Mouse (Mus musculus): ENCODE results near the gene Fam217b. TPM values are rescaled to one million over a fixed set of nuclear protein-coding genes. Genes with fewer than 3 reads are reported as not detected.

The Fam217b gene
- polyA plus RNA-seq, 1 experiment from 2014 or later, result 6.6 TPM

- Histone ChIP-seq H3K27ac (ENCODE audit: low read length) (no peak overlapping the region), H3K4me1 (ENCODE audit: control insufficient read depth, insufficient read depth, low read length) (no peaks in the 10 kb centered on the region), H3K9me3 (replicated peaks; ENCODE audit: control insufficient read depth, low read length) (no peaks in the 10 kb centered on the region), H3K4me3 (ENCODE audit: low read length) (no peak overlapping the region), H3K36me3 (ENCODE audit: control insufficient read depth, insufficient read depth) (no peaks in the 10 kb centered on the region), H3K4me2 (ENCODE audit: low read depth, low read length) (no peak overlapping the region), H3K9ac (ENCODE audit: low read length) (no peak overlapping the region), H3K27me3 (ENCODE audit: control insufficient read depth, insufficient read depth, low read length) (0 out of 2 replicates have a peak, but pooled peaks cover 2% of the 10 kb centered on the region)
- no peak for ATAC-seq (replicated peaks; ENCODE audit: extremely low read depth, insufficient read depth, low FRiP score)
- WGBS, result 77% methylated on average over 4 of the region's 4 CpGs
Observed at GRCm38 (mm10) chr2:178428676-178429075, 14.4 kb downstream of the Fam217b start.

- Histone ChIP-seq H3K9ac (ENCODE audit: low read length) (no peak overlapping the region), H3K4me1 (ENCODE audit: control insufficient read depth, insufficient read depth, low read length) (no peaks in the 10 kb centered on the region)
- WGBS, result 69% methylated on average over 6 of the region's 6 CpGs
Observed at GRCm38 (mm10) chr2:178429426-178429825, 15.1 kb downstream of the Fam217b start.

GRCm38 (mm10) chr2:178430231-178430630 is 15.9 kb downstream of the Fam217b start, which contains the start of gene Cdh26:
TSS of gene Cdh26 (plus strand) at chr2:178430531.
- H3K4me1 ChIP-seq (ENCODE audit: control insufficient read depth, insufficient read depth, low read length), result no peaks in the 10 kb centered on the region
- H3K9ac ChIP-seq (ENCODE audit: low read length), result no peak within 1 kb of the TSS
- 0 out of 2 replicates have a peak, but pooled peaks cover 2% of the 10 kb centered on the region for H3K27me3 ChIP-seq (ENCODE audit: control insufficient read depth, insufficient read depth, low read length)
- 93% methylated on average over 4 of the region's 4 CpGs for WGBS
- no peak within 1 kb of the TSS for H3K4me2 ChIP-seq (ENCODE audit: low read depth, low read length)
- ATAC-seq (replicated peaks; ENCODE audit: extremely low read depth, insufficient read depth, low FRiP score), result no peak
- H3K9me3 ChIP-seq (replicated peaks; ENCODE audit: control insufficient read depth, low read length), result no peaks in the 10 kb centered on the region
- H3K27ac ChIP-seq (ENCODE audit: low read length), result no peak within 1 kb of the TSS
- no peaks in the 10 kb centered on the region for H3K36me3 ChIP-seq (ENCODE audit: control insufficient read depth, insufficient read depth)
- H3K4me3 ChIP-seq (ENCODE audit: low read length), result no peak within 1 kb of the TSS

More at GRCm38 (mm10) chr2:178429426-178429825, 15.1 kb downstream of the Fam217b start:
- Histone ChIP-seq H3K27me3 (ENCODE audit: control insufficient read depth, insufficient read depth, low read length) (0 out of 2 replicates have a peak, but pooled peaks cover 2% of the 10 kb centered on the region), H3K27ac (ENCODE audit: low read length) (no peak overlapping the region), H3K36me3 (ENCODE audit: control insufficient read depth, insufficient read depth) (no peaks in the 10 kb centered on the region), H3K4me3 (ENCODE audit: low read length) (no peak overlapping the region), H3K9me3 (replicated peaks; ENCODE audit: control insufficient read depth, low read length) (no peaks in the 10 kb centered on the region), H3K4me2 (ENCODE audit: low read depth, low read length) (no peak overlapping the region)
- no peak for ATAC-seq (replicated peaks; ENCODE audit: extremely low read depth, insufficient read depth, low FRiP score)

- Histone ChIP-seq H3K4me2 (ENCODE audit: low read depth, low read length) (no peak overlapping the region), H3K36me3 (ENCODE audit: control insufficient read depth, insufficient read depth) (no peaks in the 10 kb centered on the region)
- 69% methylated on average over 2 of the region's 2 CpGs for WGBS
Observed at GRCm38 (mm10) chr2:178433495-178433894, 19.2 kb downstream of the Fam217b start.

GRCm38 (mm10) chr2:178433903-178434302 is 19.6 kb downstream of the Fam217b start:
- Histone ChIP-seq H3K9me3 (replicated peaks; ENCODE audit: control insufficient read depth, low read length) (no peaks in the 10 kb centered on the region), H3K4me3 (ENCODE audit: low read length) (no peak overlapping the region), H3K27ac (ENCODE audit: low read length) (no peak overlapping the region), H3K36me3 (ENCODE audit: control insufficient read depth, insufficient read depth) (no peaks in the 10 kb centered on the region), H3K4me1 (ENCODE audit: control insufficient read depth, insufficient read depth, low read length) (no peaks in the 10 kb centered on the region), H3K4me2 (ENCODE audit: low read depth, low read length) (no peak overlapping the region), H3K9ac (ENCODE audit: low read length) (no peak overlapping the region), H3K27me3 (ENCODE audit: control insufficient read depth, insufficient read depth, low read length) (0 out of 2 replicates have a peak, but pooled peaks cover 2% of the 10 kb centered on the region)
- 73% methylated on average over 2 of the region's 2 CpGs for WGBS
- ATAC-seq (replicated peaks; ENCODE audit: extremely low read depth, insufficient read depth, low FRiP score), result no peak

More at GRCm38 (mm10) chr2:178433495-178433894, 19.2 kb downstream of the Fam217b start:
- Histone ChIP-seq H3K9me3 (replicated peaks; ENCODE audit: control insufficient read depth, low read length) (no peaks in the 10 kb centered on the region), H3K27me3 (ENCODE audit: control insufficient read depth, insufficient read depth, low read length) (0 out of 2 replicates have a peak, but pooled peaks cover 2% of the 10 kb centered on the region), H3K9ac (ENCODE audit: low read length) (no peak overlapping the region), H3K4me3 (ENCODE audit: low read length) (no peak overlapping the region), H3K4me1 (ENCODE audit: control insufficient read depth, insufficient read depth, low read length) (no peaks in the 10 kb centered on the region), H3K27ac (ENCODE audit: low read length) (no peak overlapping the region)
- no peak for ATAC-seq (replicated peaks; ENCODE audit: extremely low read depth, insufficient read depth, low FRiP score)

- H3K4me2 ChIP-seq (ENCODE audit: low read depth, low read length), result no peak overlapping the region
- H3K9me3 ChIP-seq (replicated peaks; ENCODE audit: control insufficient read depth, low read length), result no peaks in the 10 kb centered on the region
- ATAC-seq (replicated peaks; ENCODE audit: extremely low read depth, insufficient read depth, low FRiP score), result no peak
- WGBS, result 59% methylated on average over 9 of the region's 9 CpGs
- no peak overlapping the region for H3K27ac ChIP-seq (ENCODE audit: low read length)
- H3K4me1 ChIP-seq (ENCODE audit: control insufficient read depth, insufficient read depth, low read length), result no peaks in the 10 kb centered on the region
- H3K4me3 ChIP-seq (ENCODE audit: low read length), result no peak overlapping the region
- H3K27me3 ChIP-seq (ENCODE audit: control insufficient read depth, insufficient read depth, low read length), result no peaks in the 10 kb centered on the region
- H3K9ac ChIP-seq (ENCODE audit: low read length), result no peak overlapping the region
- no peaks in the 10 kb centered on the region for H3K36me3 ChIP-seq (ENCODE audit: control insufficient read depth, insufficient read depth)
Observed at GRCm38 (mm10) chr2:178437311-178437710, 23.0 kb downstream of the Fam217b start.

GRCm38 (mm10) chr2:178449386-178449785 is 35.1 kb downstream of the Fam217b start:
- Histone ChIP-seq H3K4me2 (ENCODE audit: low read depth, low read length) (no peak overlapping the region), H3K9me3 (replicated peaks; ENCODE audit: control insufficient read depth, low read length) (no peaks in the 10 kb centered on the region), H3K27me3 (ENCODE audit: control insufficient read depth, insufficient read depth, low read length) (no peaks in the 10 kb centered on the region), H3K4me3 (ENCODE audit: low read length) (no peak overlapping the region), H3K36me3 (ENCODE audit: control insufficient read depth, insufficient read depth) (no peaks in the 10 kb centered on the region), H3K27ac (ENCODE audit: low read length) (no peak overlapping the region), H3K9ac (ENCODE audit: low read length) (no peak overlapping the region), H3K4me1 (ENCODE audit: control insufficient read depth, insufficient read depth, low read length) (no peaks in the 10 kb centered on the region)
- no peak for ATAC-seq (replicated peaks; ENCODE audit: extremely low read depth, insufficient read depth, low FRiP score)
- WGBS, result 79% methylated on average over 4 of the region's 4 CpGs

- no peaks in the 10 kb centered on the region for H3K36me3 ChIP-seq (ENCODE audit: control insufficient read depth, insufficient read depth)
- no peaks in the 10 kb centered on the region for H3K9me3 ChIP-seq (replicated peaks; ENCODE audit: control insufficient read depth, low read length)
- 36% methylated on average over 2 of the region's 2 CpGs for WGBS
- no peaks in the 10 kb centered on the region for H3K4me1 ChIP-seq (ENCODE audit: control insufficient read depth, insufficient read depth, low read length)
- no peak overlapping the region for H3K4me3 ChIP-seq (ENCODE audit: low read length)
- H3K4me2 ChIP-seq (ENCODE audit: low read depth, low read length), result no peak overlapping the region
- no peak overlapping the region for H3K9ac ChIP-seq (ENCODE audit: low read length)
- no peak for ATAC-seq (replicated peaks; ENCODE audit: extremely low read depth, insufficient read depth, low FRiP score)
- H3K27me3 ChIP-seq (ENCODE audit: control insufficient read depth, insufficient read depth, low read length), result no peaks in the 10 kb centered on the region
- no peak overlapping the region for H3K27ac ChIP-seq (ENCODE audit: low read length)
Observed at GRCm38 (mm10) chr2:178450236-178450635, 35.9 kb downstream of the Fam217b start.

- no peaks in the 10 kb centered on the region for H3K4me1 ChIP-seq (ENCODE audit: control insufficient read depth, insufficient read depth, low read length)
- 62% methylated on average over 10 of the region's 10 CpGs for WGBS
- H3K27me3 ChIP-seq (ENCODE audit: control insufficient read depth, insufficient read depth, low read length), result no peaks in the 10 kb centered on the region
- no peak overlapping the region for H3K27ac ChIP-seq (ENCODE audit: low read length)
- no peak overlapping the region for H3K4me2 ChIP-seq (ENCODE audit: low read depth, low read length)
- no peaks in the 10 kb centered on the region for H3K9me3 ChIP-seq (replicated peaks; ENCODE audit: control insufficient read depth, low read length)
- no peak for ATAC-seq (replicated peaks; ENCODE audit: extremely low read depth, insufficient read depth, low FRiP score)
- H3K4me3 ChIP-seq (ENCODE audit: low read length), result no peak overlapping the region
- H3K9ac ChIP-seq (ENCODE audit: low read length), result no peak overlapping the region
- H3K36me3 ChIP-seq (ENCODE audit: control insufficient read depth, insufficient read depth), result no peaks in the 10 kb centered on the region
Observed at GRCm38 (mm10) chr2:178450961-178451360, 36.6 kb downstream of the Fam217b start.
